8 mouse cellular contexts compared by ENCODE assay signal in the genomic region with DNA sequence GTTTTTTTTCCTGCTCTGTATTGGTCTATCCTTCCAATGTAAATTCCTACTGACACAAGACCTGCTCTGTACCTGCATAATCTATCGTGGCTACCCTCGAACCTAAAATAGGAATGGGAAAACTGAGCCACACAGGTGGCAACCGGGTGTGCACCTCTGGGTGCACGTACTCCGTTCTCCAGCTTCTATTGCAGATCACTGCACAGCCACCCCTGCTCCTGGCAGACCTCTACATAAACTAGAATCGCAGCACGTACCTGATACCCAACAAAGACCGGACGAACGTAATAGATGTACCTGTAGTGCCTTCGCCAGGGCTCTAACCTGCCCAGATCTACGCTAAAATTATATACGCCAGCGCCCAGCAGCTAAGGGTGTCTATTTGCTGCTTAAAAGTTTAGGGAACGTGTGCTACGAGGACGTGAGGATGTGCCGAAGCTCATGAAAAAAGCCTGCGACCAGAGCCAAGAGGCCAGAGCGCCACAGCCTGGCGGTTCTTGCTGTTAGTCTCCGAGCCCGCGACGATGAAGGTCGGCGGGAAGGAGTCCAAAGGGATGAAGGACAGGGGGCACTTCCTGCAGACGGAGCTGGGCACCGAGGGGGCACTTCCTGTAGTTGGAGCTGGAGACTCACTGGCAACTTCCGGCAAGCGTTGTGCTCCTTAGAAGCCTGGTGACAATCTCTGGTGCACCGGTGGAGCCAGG. TPM values are rescaled to one million over a fixed set of nuclear protein-coding genes. Genes with fewer than 3 reads are reported as not detected.
A peak's percentile ranks its signal among the peaks of the same experiment; 100 is the strongest.
DNase-seq lines count a peak whose midpoint lies in the region; ATAC-seq and TF ChIP-seq lines count a peak whose summit lies in the region.

A gene (minus strand): TSS at position 556 of the 704 bp plus-strand sequence.

- in situ Hi-C loops in CH12.LX (cut with MboI; ENCODE audit: low pct_ligation_motif_present, low pct_unique_long_range_greater_than_20kb, low sequenced_read_pairs): no loop called here

- H3ac ChIP-seq in myocyte (ENCODE audit: control insufficient read depth, insufficient read length): no peak within 1 kb of the TSS

- peak; percentile 75 for DNase-seq in CH12.LX (ENCODE audit: extremely low read depth)
- DNase-seq in c-Kit-positive CD71-positive TER-119-negative erythroid progenitor cells, embryonic 14.5 days (ENCODE audit: low read depth): peak; percentile 69
- peak; percentile 83 for DNase-seq in forebrain, embryonic 10.5 days (ENCODE audit: extremely low spot score, low spot score)
- DNase-seq in kidney, postnatal 0 days (ENCODE audit: low spot score): peak; percentile 84
- peak; percentile 75 for DNase-seq in liver, embryonic 11.5 days (ENCODE audit: low spot score)
- peak; percentile 34 for DNase-seq in splenic B cell, adult 2 months (ENCODE audit: low read depth, low spot score)

- no peak within 1 kb of the TSS for H3K27ac ChIP-seq in CH12.LX (ENCODE audit: insufficient read depth, low read depth)
- peak within 1 kb of the TSS; percentile 87 for H3K27ac ChIP-seq in forebrain, embryonic 10.5 days
- H3K27ac ChIP-seq in heart, embryonic 14.5 days (replicated peaks in 1 of 2; ENCODE audit: control insufficient read depth in 1 of 2, insufficient read depth in 1 of 2, low read depth in 2 of 2, low read length in 2 of 2): peak within 1 kb of the TSS; percentile 87 to 93
- peak within 1 kb of the TSS; percentile 78 for H3K27ac ChIP-seq in kidney, postnatal 0 days
- peak within 1 kb of the TSS; percentile 3 for H3K27ac ChIP-seq in liver, embryonic 11.5 days (ENCODE audit: low read depth, low read length)

- H3K9ac ChIP-seq in CH12.LX (ENCODE audit: insufficient read depth, low read depth): peak within 1 kb of the TSS; percentile 46
- peak within 1 kb of the TSS; percentile 78 for H3K9ac ChIP-seq in heart, embryonic 14.5 days (ENCODE audit: low read length)
- H3K9ac ChIP-seq in kidney, postnatal 0 days (ENCODE audit: low read depth, low read length): peak within 1 kb of the TSS; percentile 68
- H3K9ac ChIP-seq in liver, embryonic 11.5 days (ENCODE audit: low read depth, low read length): peak within 1 kb of the TSS; percentile 71

- H3K4me3 ChIP-seq in CH12.LX (replicated peaks in 1 of 3; ENCODE audit: low read depth in 2 of 3, low read length in 2 of 3, poor library complexity in 1 of 3) (peak within 1 kb of the TSS; percentile 61 to 66 (median 63)), myocyte (no peak within 1 kb of the TSS)
- peak within 1 kb of the TSS; percentile 64 for H3K4me3 ChIP-seq in forebrain, embryonic 10.5 days
- peak within 1 kb of the TSS; percentile 51 to 59 for H3K4me3 ChIP-seq in heart, embryonic 14.5 days (ENCODE audit: control insufficient read depth in 1 of 2, insufficient read depth in 1 of 2, low read depth in 1 of 2, low read length in 2 of 2)
- H3K4me3 ChIP-seq in kidney, postnatal 0 days (replicated peaks; ENCODE audit: low read depth, low read length): peak within 1 kb of the TSS; percentile 49
- peak within 1 kb of the TSS; percentile 55 for H3K4me3 ChIP-seq in liver, embryonic 11.5 days (ENCODE audit: low read depth, low read length)

- peak; percentile 79 for ATAC-seq in heart, embryonic 14.5 days (ENCODE audit: insufficient number of reproducible peaks, insufficient read depth, low FRiP score, low read depth)
- ATAC-seq in kidney, postnatal 0 days (replicated peaks; ENCODE audit: low FRiP score, low read depth): peak; percentile 94
- peak; percentile 91 for ATAC-seq in liver, embryonic 11.5 days (replicated peaks; ENCODE audit: low FRiP score)

- peak; percentile 20 for TF ChIP-seq RAD21 in CH12.LX (IDR thresholded peaks at IDR 0.05; ENCODE audit: low read depth, low read length)

- H3K9me3 ChIP-seq in CH12.LX (replicated peaks; ENCODE audit: low read length): no peaks in the 10 kb centered on the region
- H3K9me3 ChIP-seq in forebrain, embryonic 10.5 days: no peaks in the 10 kb centered on the region; the same call in 1 of the 2 replicates
- H3K9me3 ChIP-seq in heart, embryonic 14.5 days (ENCODE audit: control insufficient read depth, low read length): no peaks in the 10 kb centered on the region
- H3K9me3 ChIP-seq in kidney, postnatal 0 days (replicated peaks; ENCODE audit: low read length): no peaks in the 10 kb centered on the region
- no peaks in the 10 kb centered on the region for H3K9me3 ChIP-seq in liver, embryonic 11.5 days (ENCODE audit: control insufficient read depth, low read length)

- 1% methylated on average over 32 of the region's 32 CpGs for whole genome bisulfite sequencing in forebrain, embryonic 10.5 days
- under 1% methylated on average over 32 of the region's 32 CpGs for WGBS in heart, embryonic 14.5 days
- 1% methylated on average over 32 of the region's 32 CpGs for WGBS in kidney, postnatal 0 days
- under 1% methylated on average over 32 of the region's 32 CpGs for WGBS in liver, embryonic 11.5 days

- peak in 1 of 2 experiments; percentile 46; a peak in 2 of 4 replicates for TF ChIP-seq CTCF in CH12.LX (conservative IDR thresholded peaks at IDR 0.05 in 1 of 2, IDR thresholded peaks at IDR 0.05 in 1 of 2; ENCODE audit: low read depth in 2 of 2, low read length in 2 of 2)
- TF ChIP-seq CTCF in kidney, postnatal 0 days (IDR thresholded peaks at IDR 0.05; ENCODE audit: low read depth): peak; percentile 56

- dilution Hi-C loops in CH12.LX (cut with MboI; ENCODE audit: extremely low pct_ligation_motif_present, extremely low pct_unique_long_range_greater_than_20kb, low sequenced_read_pairs): no loop called here

- H3K27me3 ChIP-seq in CH12.LX (replicated peaks) (no peaks in the 10 kb centered on the region), myocyte (ENCODE audit: control insufficient read depth, insufficient read depth, insufficient read length) (no peaks in the 10 kb centered on the region)
- H3K27me3 ChIP-seq in forebrain, embryonic 10.5 days (ENCODE audit: poor library complexity, severe bottlenecking): no peaks in the 10 kb centered on the region
- H3K27me3 ChIP-seq in heart, embryonic 14.5 days (ENCODE audit: control insufficient read depth, insufficient read depth, low read length): no peaks in the 10 kb centered on the region
- H3K27me3 ChIP-seq in kidney, postnatal 0 days (ENCODE audit: insufficient read depth, low read length): no peaks in the 10 kb centered on the region
- no peaks in the 10 kb centered on the region for H3K27me3 ChIP-seq in liver, embryonic 11.5 days (replicated peaks; ENCODE audit: control insufficient read depth, insufficient read depth, low read length)
- H3K27me3 ChIP-seq in splenic B cell, adult 2 months (ENCODE audit: control insufficient read depth, insufficient read depth, low read length, poor library complexity, severe bottlenecking): no peaks in the 10 kb centered on the region

- peaks cover 4% of the 10 kb centered on the region; the same call in 1 of the 2 replicates for H3K79me2 ChIP-seq in CH12.LX (replicated peaks; ENCODE audit: control insufficient read depth, extremely low read depth, insufficient read depth, poor library complexity, severe bottlenecking)
- H3K79me2 ChIP-seq in myocyte (ENCODE audit: control insufficient read depth, insufficient read depth): no peaks in the 10 kb centered on the region

- H3K36me3 ChIP-seq in CH12.LX (replicated peaks in 1 of 2; ENCODE audit: control insufficient read depth in 1 of 2, insufficient read depth in 1 of 2, low read length in 1 of 2) (peaks cover 20 to 30% of the 10 kb centered on the region in 2 experiments), myocyte (ENCODE audit: control insufficient read depth, insufficient read depth) (peaks cover 13% of the 10 kb centered on the region)
- peaks cover 32% of the 10 kb centered on the region for H3K36me3 ChIP-seq in forebrain, embryonic 10.5 days (replicated peaks)
- H3K36me3 ChIP-seq in heart, embryonic 14.5 days (ENCODE audit: control insufficient read depth, insufficient read depth, low read length): peaks cover 31% of the 10 kb centered on the region
- peaks cover 15% of the 10 kb centered on the region for H3K36me3 ChIP-seq in kidney, postnatal 0 days (ENCODE audit: insufficient read depth, low read length)
- H3K36me3 ChIP-seq in liver, embryonic 11.5 days (ENCODE audit: control insufficient read depth, insufficient read depth, low read length): peaks cover 9% of the 10 kb centered on the region
- peaks cover 1% of the 10 kb centered on the region; the same call in 1 of the 2 replicates for H3K36me3 ChIP-seq in splenic B cell, adult 2 months (ENCODE audit: control insufficient read depth, insufficient read depth, low read length, poor library complexity, severe bottlenecking)

- TF ChIP-seq EP300 in CH12.LX (IDR thresholded peaks at IDR 0.05; ENCODE audit: low read length): no peak

- TF ChIP-seq POLR2A in CH12.LX (IDR thresholded peaks at IDR 0.05; ENCODE audit: low read depth, low read length) (peak; percentile 67), myocyte (IDR thresholded peaks at IDR 0.05; ENCODE audit: insufficient read length, low read depth) (no peak)

- peaks cover 10 to 47% of the 10 kb centered on the region in 2 experiments; a peak in 3 of 4 replicates for H3K4me1 ChIP-seq in CH12.LX (ENCODE audit: control insufficient read depth in 1 of 2, insufficient read depth in 2 of 2)
- H3K4me1 ChIP-seq in forebrain, embryonic 10.5 days: peaks cover 20% of the 10 kb centered on the region
- peaks cover 0 to 14% of the 10 kb centered on the region in 2 experiments; a peak in 2 of 4 replicates for H3K4me1 ChIP-seq in heart, embryonic 14.5 days (ENCODE audit: control insufficient read depth in 2 of 2, insufficient read depth in 2 of 2, low read length in 2 of 2)
- 0 out of 2 replicates have a peak, but pooled peaks cover 5% of the 10 kb centered on the region for H3K4me1 ChIP-seq in kidney, postnatal 0 days (replicated peaks; ENCODE audit: insufficient read depth, low read length)
- H3K4me1 ChIP-seq in liver, embryonic 11.5 days (replicated peaks; ENCODE audit: control insufficient read depth, insufficient read depth, low read length): peaks cover 5% of the 10 kb centered on the region

- H3K4me2 ChIP-seq in CH12.LX (ENCODE audit: insufficient read depth, low read depth, poor library complexity, severe bottlenecking) (peak within 1 kb of the TSS; percentile 53), myocyte (ENCODE audit: low read depth) (peak within 1 kb of the TSS; percentile 30)
- peak within 1 kb of the TSS; percentile 75 for H3K4me2 ChIP-seq in heart, embryonic 14.5 days (ENCODE audit: low read length)
- peak within 1 kb of the TSS; percentile 85 for H3K4me2 ChIP-seq in kidney, postnatal 0 days (ENCODE audit: low read length)
- peak within 1 kb of the TSS; percentile 93 for H3K4me2 ChIP-seq in liver, embryonic 11.5 days

TF ChIP-seq in myocyte, 11 proteins besides CTCF, POLR2A, EP300 and RAD21 (continues in another document):
- TF ChIP-seq MAX (IDR thresholded peaks at IDR 0.05; ENCODE audit: low read depth): no peak

RNA-seq across cellular contexts. Expression of the gene that starts here (rescaled TPM):
- total RNA-seq in CH12.LX (2012; rRNA removed): 3.1 and 4.0 TPM in 2 replicates
- 7.0 and 7.4 TPM in 2 replicates for total RNA-seq in CH12.LX (2014; rRNA removed)
- polyA plus RNA-seq in CH12.LX (2012; ENCODE audit: insufficient read length, low read depth): 3.0 and 3.9 TPM in 2 replicates
- 5.9 and 6.0 TPM in 2 replicates for polyA plus RNA-seq in forebrain, embryonic 10.5 days (2016; fragmentation: Nextera tagmentation; extraction: Ambion mirVana)
- polyA plus RNA-seq in heart, embryonic 14.5 days (2014; fragmentation: Nextera tagmentation; extraction: Ambion mirVana): 2.4 and 3.6 TPM in 2 replicates
- polyA plus RNA-seq in kidney, postnatal 0 days (2015; fragmentation: Nextera tagmentation; extraction: Ambion mirVana): 2.0 and 2.5 TPM in 2 replicates
- 2.4 and 2.8 TPM in 2 replicates for polyA plus RNA-seq in liver, embryonic 11.5 days (2014; fragmentation: Nextera tagmentation; extraction: Ambion mirVana)
- polyA plus RNA-seq in myocyte (2012; fragmentation: generic; extraction: Trizol): 0.13 TPM

Comparison
In these comparisons a context has a peak if more than half of its experiments do, and no peak if none do; other contexts are left out.
1. DNase-seq: peak in every context shown above with its lines; median percentile 84 in kidney, postnatal 0 days; 83 in forebrain, embryonic 10.5 days; 75 in CH12.LX; 75 in liver, embryonic 11.5 days; 69 in c-Kit-positive CD71-positive TER-119-negative erythroid progenitor cells, embryonic 14.5 days; 34 in splenic B cell, adult 2 months.
2. H3K4me2 ChIP-seq: peak in every context shown above with its lines; median percentile 93 in liver, embryonic 11.5 days; 85 in kidney, postnatal 0 days; 75 in heart, embryonic 14.5 days; 53 in CH12.LX; 30 in myocyte.